Mouse (Mus musculus): ENCODE results near the gene Plcl1.

DNA sequence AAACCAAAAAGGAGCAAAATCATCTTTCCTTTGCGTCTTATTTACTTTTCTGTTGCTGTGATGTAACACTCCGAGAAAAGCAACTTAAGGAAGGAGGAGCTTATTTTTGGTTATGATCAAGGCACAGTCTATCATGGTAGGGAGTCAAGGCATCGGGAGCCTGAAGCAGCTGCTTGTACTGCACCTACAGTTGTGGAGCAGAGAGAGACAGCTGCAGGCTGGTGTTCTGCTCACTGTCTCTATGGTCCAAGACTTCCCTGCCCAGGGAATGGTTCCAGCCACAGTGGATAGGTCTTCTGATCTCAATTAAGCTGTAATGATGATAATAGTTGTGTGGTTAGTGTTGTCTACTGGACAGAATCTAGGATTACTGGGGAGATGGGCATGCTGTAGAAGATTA, 166.9 kb downstream of the Plcl1 start:
- TF ChIP-seq CTCF (IDR thresholded peaks at IDR 0.05; ENCODE audit: low read depth, low read length) (no peak), POLR2A (IDR thresholded peaks at IDR 0.05; ENCODE audit: borderline replicate concordance, low read depth, low read length) (no peak)
